In the genomic region with DNA sequence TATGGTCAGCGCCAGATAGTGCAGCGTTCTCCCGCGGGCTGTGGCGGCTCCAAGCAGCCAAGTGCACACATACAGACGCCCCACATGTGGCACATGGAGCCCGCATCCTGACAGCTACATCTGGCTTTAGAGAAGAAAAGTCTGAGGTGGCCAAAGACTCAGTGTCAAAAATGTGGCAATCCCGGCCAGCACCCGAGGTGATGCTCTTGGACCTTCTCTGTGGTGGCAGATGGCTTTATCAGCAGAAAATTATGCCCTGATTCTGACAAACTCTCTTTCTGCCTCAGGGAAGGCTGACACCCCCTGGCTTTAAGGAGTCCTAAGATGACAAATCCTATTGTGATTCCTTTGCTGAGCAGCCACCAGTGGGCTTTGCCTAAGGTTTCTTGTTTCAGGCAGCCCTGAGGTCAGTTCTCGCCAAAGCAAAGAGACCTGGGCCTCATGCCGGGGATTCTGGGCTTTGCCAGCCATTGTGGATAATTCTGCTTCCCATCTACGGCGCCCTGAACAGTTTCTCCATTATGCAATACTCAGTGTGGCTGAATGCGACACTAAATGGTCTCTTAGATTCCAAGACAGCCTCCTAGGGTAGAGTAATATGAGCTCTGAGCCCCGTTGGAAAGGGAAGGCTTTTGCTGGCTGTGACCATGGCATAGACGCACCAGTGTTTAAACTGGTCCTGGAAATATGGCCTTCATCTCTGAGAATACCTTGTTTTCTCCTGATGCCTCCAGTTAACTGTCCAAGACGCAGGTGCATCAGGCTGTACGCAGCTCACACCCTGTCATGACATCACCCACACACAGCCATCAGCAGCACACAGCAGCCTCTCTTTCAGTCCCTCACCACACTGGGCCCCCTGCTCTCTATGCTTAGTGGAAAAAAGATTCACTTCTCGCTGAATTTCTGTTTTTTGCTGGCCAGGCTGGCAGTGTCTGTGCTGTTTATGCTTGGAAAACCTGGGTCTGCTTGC, we compare ENCODE assay signal across 10 mouse cellular contexts.
DNase-seq lines count a peak whose midpoint lies in the region; ATAC-seq and TF ChIP-seq lines count a peak whose summit lies in the region.
"Had no signal": no experiment of that assay in that cellular context is flagged by ENCODE, and none has a peak within 500 bp of the region (broad histone marks: within the 10 kb centered on the region; RNA-seq: fewer than 3 reads in every experiment).

No protein-coding gene starts in this region.

- no peak overlapping the region for H3K27ac ChIP-seq in hindbrain, embryonic 16.5 days (ENCODE audit: low read depth, low read length)
- no peak overlapping the region for H3K27ac ChIP-seq in hindbrain, embryonic 14.5 days
- 0 out of 2 replicates have a peak overlapping the region, but pooled peaks have one; percentile 14 for H3K27ac ChIP-seq in embryonic facial prominence, embryonic 10.5 days (replicated peaks)
- H3K27ac ChIP-seq in hindbrain, postnatal 0 days: no peak overlapping the region
- H3K27ac ChIP-seq: hindbrain, embryonic 15.5 days had no signal

- no peak overlapping the region for H3K9ac ChIP-seq in hindbrain, embryonic 16.5 days (ENCODE audit: low read depth, low read length)
- no peak overlapping the region for H3K9ac ChIP-seq in hindbrain, embryonic 14.5 days
- H3K9ac ChIP-seq in hindbrain, postnatal 0 days (replicated peaks; ENCODE audit: low read length): no peak overlapping the region
- H3K9ac ChIP-seq: hindbrain, embryonic 15.5 days; liver, postnatal 0 days had no signal

- no peaks in the 10 kb centered on the region for H3K9me3 ChIP-seq in hindbrain, embryonic 16.5 days (ENCODE audit: control insufficient read depth, low read length)
- no peaks in the 10 kb centered on the region for H3K9me3 ChIP-seq in hindbrain, embryonic 14.5 days (ENCODE audit: control insufficient read depth, low read length)
- no peaks in the 10 kb centered on the region for H3K9me3 ChIP-seq in embryonic facial prominence, embryonic 10.5 days
- no peaks in the 10 kb centered on the region for H3K9me3 ChIP-seq in hindbrain, postnatal 0 days (ENCODE audit: low read length)
- H3K9me3 ChIP-seq: hindbrain, embryonic 15.5 days had no signal

- H3K36me3 ChIP-seq in hindbrain, embryonic 16.5 days (ENCODE audit: control insufficient read depth, insufficient read depth, low read length): no peaks in the 10 kb centered on the region
- H3K36me3 ChIP-seq in hindbrain, embryonic 14.5 days (replicated peaks; ENCODE audit: control insufficient read depth, insufficient read depth): no peaks in the 10 kb centered on the region
- peaks cover 85% of the 10 kb centered on the region for H3K36me3 ChIP-seq in embryonic facial prominence, embryonic 10.5 days (replicated peaks)
- H3K36me3 ChIP-seq in hindbrain, postnatal 0 days (ENCODE audit: insufficient read depth, low read length): no peaks in the 10 kb centered on the region
- H3K36me3 ChIP-seq: hindbrain, embryonic 15.5 days had no signal

- WGBS in hindbrain, embryonic 16.5 days: 70% methylated on average over 19 of the region's 19 CpGs
- 72% methylated on average over 19 of the region's 19 CpGs for WGBS in hindbrain, embryonic 14.5 days
- WGBS in embryonic facial prominence, embryonic 10.5 days: 71% methylated on average over 19 of the region's 19 CpGs
- WGBS in hindbrain, postnatal 0 days: 61% methylated on average over 19 of the region's 19 CpGs

- H3K27me3 ChIP-seq in hindbrain, embryonic 16.5 days (replicated peaks; ENCODE audit: control insufficient read depth, insufficient read depth, low read length): no peaks in the 10 kb centered on the region
- no peaks in the 10 kb centered on the region for H3K27me3 ChIP-seq in hindbrain, embryonic 14.5 days (ENCODE audit: control insufficient read depth, insufficient read depth, low read length)
- no peaks in the 10 kb centered on the region for H3K27me3 ChIP-seq in embryonic facial prominence, embryonic 10.5 days (replicated peaks; ENCODE audit: low read depth, poor library complexity, severe bottlenecking)
- no peaks in the 10 kb centered on the region for H3K27me3 ChIP-seq in hindbrain, postnatal 0 days (ENCODE audit: insufficient read depth, low read length)
- H3K27me3 ChIP-seq: hindbrain, embryonic 15.5 days had no signal

- peak; percentile 2 for DNase-seq in cerebellum, adult 9-10 months
- no peak for DNase-seq in hindbrain, embryonic 14.5 days (ENCODE audit: low spot score)
- no peak for DNase-seq in embryonic facial prominence, embryonic 10.5 days (ENCODE audit: low spot score)
- peak; percentile 5 for DNase-seq in hindbrain, postnatal 0 days (ENCODE audit: low spot score)
- DNase-seq in thymus, adult 18-20 months: no peak
- DNase-seq: liver, postnatal 0 days had no signal

- TF ChIP-seq CTCF in hindbrain, postnatal 0 days (IDR thresholded peaks at IDR 0.05; ENCODE audit: low read depth): no peak

- ATAC-seq in cerebellum, adult (ENCODE audit: insufficient number of reproducible peaks, low FRiP score, low TSS enrichment): no peak; the same call in 1 of the 2 replicates
- peak; percentile 42; the same call in 1 of the 2 replicates for ATAC-seq in hindbrain, embryonic 16.5 days
- no peak for ATAC-seq in hindbrain, embryonic 14.5 days (ENCODE audit: low FRiP score)
- peak; percentile 40; the same call in 1 of the 2 replicates for ATAC-seq in hindbrain, postnatal 0 days
- ATAC-seq in activated CD4-positive, CD25-positive, alpha-beta regulatory T cell, adult 4 months: no peak
- ATAC-seq: liver, postnatal 0 days had no signal

- H3K4me1 ChIP-seq in hindbrain, embryonic 16.5 days (ENCODE audit: control insufficient read depth, insufficient read depth, low read depth, low read length): no peaks in the 10 kb centered on the region
- H3K4me1 ChIP-seq in hindbrain, embryonic 14.5 days (replicated peaks; ENCODE audit: control insufficient read depth, insufficient read depth, low read length): no peaks in the 10 kb centered on the region
- H3K4me1 ChIP-seq in embryonic facial prominence, embryonic 10.5 days: peaks cover 16% of the 10 kb centered on the region; the same call in 1 of the 2 replicates
- no peaks in the 10 kb centered on the region for H3K4me1 ChIP-seq in hindbrain, postnatal 0 days (ENCODE audit: insufficient read depth, low read length)

- no peak overlapping the region for H3K4me3 ChIP-seq in hindbrain, embryonic 16.5 days (ENCODE audit: low read length)
- H3K4me3 ChIP-seq in hindbrain, embryonic 14.5 days (replicated peaks; ENCODE audit: low read length): no peak overlapping the region
- H3K4me3 ChIP-seq in embryonic facial prominence, embryonic 10.5 days: no peak overlapping the region
- no peak overlapping the region for H3K4me3 ChIP-seq in hindbrain, postnatal 0 days (ENCODE audit: low read length)
- H3K4me3 ChIP-seq: hindbrain, embryonic 15.5 days had no signal

- no peak overlapping the region for H3K4me2 ChIP-seq in hindbrain, embryonic 16.5 days (ENCODE audit: low read length)
- no peak overlapping the region for H3K4me2 ChIP-seq in hindbrain, embryonic 14.5 days (replicated peaks)
- no peak overlapping the region for H3K4me2 ChIP-seq in hindbrain, postnatal 0 days (ENCODE audit: low read depth, low read length)
- H3K4me2 ChIP-seq: hindbrain, embryonic 15.5 days had no signal

Comparison
In these comparisons a context has a peak if more than half of its experiments do, and no peak if none do; other contexts are left out.
1. DNase-seq: peak in cerebellum, adult 9-10 months (single experiment) and hindbrain, postnatal 0 days (single experiment); none in hindbrain, embryonic 14.5 days (single experiment), embryonic facial prominence, embryonic 10.5 days (single experiment) and thymus, adult 18-20 months (0 of 2).
2. ATAC-seq: peak in hindbrain, embryonic 16.5 days (single experiment) and hindbrain, postnatal 0 days (single experiment); none in cerebellum, adult (single experiment), hindbrain, embryonic 14.5 days (single experiment) and activated CD4-positive, CD25-positive, alpha-beta regulatory T cell, adult 4 months (single experiment).